Mouse (Mus musculus): ENCODE measurements around the gene Wwox. TPM values are rescaled to one million over a fixed set of nuclear protein-coding genes. Genes with fewer than 3 reads are reported as not detected.

The Wwox gene
- polyA plus RNA-seq, 1 experiment from 2014 or later, result 12.1 TPM

DNA sequence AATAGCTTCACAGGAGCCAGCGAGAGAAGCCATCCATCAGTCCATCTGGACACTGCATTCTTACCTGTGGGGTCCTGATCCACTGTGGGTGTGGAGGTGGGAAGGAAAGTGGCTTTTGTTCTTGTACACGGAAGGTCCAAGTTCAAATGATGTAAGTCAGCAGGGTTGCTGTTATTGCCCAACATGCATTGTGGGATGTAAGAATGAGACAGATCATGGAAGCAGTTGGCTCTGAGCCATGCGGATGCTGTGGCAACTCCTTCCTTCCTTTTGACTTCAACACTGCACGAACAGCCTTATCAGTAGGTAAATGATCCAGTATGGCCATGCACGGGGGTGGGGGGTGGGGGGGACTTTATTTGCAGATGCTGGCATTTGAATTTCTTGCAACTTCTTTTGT is 155.4 kb downstream of the Wwox start:
- DNase-seq (ENCODE audit: extremely low spot score, low spot score), result no peak
- WGBS, result 87% methylated on average over 5 of the region's 5 CpGs
- H3K4me3 ChIP-seq, result no peak overlapping the region
- H3K9me3 ChIP-seq, result peaks cover 9% of the 10 kb centered on the region
- no peaks in the 10 kb centered on the region for H3K27me3 ChIP-seq (ENCODE audit: poor library complexity, severe bottlenecking)
- H3K36me3 ChIP-seq (replicated peaks), result peaks cover 7% of the 10 kb centered on the region
- H3K4me1 ChIP-seq, result peaks cover 54% of the 10 kb centered on the region
- no peak overlapping the region for H3K27ac ChIP-seq

DNA sequence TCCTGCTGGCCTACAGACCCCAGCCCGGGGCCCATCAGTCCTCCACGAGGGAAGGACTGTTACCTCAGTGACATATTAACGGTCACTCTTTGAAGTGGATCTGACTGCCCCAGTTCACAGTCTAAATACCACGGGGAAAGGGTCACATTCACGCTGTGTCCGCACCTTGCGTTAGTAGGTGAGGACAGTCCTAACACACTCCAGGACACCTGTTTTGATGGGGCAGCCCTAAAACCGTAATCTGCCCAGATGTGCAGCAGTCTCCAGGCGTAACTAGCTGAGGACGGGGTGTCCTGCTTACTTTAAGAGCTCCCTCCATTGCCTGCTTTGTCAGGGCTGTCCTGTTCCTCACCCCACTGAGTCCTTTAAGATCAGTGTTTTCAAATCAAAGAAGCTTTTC is 160.1 kb downstream of the Wwox start:
- DNase-seq (ENCODE audit: extremely low spot score, low spot score), result no peak
- Histone ChIP-seq H3K36me3 (replicated peaks) (peaks cover 7% of the 10 kb centered on the region), H3K9me3 (peaks cover 9% of the 10 kb centered on the region), H3K27ac (peak overlapping the region; percentile 27; the same call in 1 of the 2 replicates), H3K4me3 (no peak overlapping the region), H3K27me3 (ENCODE audit: poor library complexity, severe bottlenecking) (peaks cover 8% of the 10 kb centered on the region; the same call in 1 of the 2 replicates), H3K4me1 (peaks cover 55% of the 10 kb centered on the region)
- 47% methylated on average over 10 of the region's 10 CpGs for WGBS

DNA sequence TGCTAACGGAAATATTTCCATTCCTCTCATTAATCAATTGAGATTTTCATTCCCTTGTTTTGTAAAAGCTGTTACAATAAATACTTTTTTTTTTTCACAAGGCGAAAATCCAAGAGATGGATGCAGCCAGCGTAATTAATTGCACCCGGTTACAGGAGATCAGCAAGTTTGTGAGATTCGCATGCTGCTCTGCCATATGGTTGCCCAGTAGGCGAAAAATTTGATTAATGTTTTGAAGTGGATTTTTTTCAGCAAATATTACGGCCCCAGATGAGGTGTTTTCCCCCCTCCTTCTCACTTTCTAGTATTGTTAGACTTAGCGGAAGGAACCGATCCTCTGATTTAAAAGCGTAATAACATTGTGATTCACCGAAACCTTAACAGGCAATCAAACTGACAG is 160.7 kb downstream of the Wwox start:
- Histone ChIP-seq H3K36me3 (replicated peaks) (peaks cover 7% of the 10 kb centered on the region), H3K27ac (no peak overlapping the region), H3K27me3 (ENCODE audit: poor library complexity, severe bottlenecking) (peaks cover 8% of the 10 kb centered on the region), H3K9me3 (peaks cover 9% of the 10 kb centered on the region), H3K4me3 (no peak overlapping the region), H3K4me1 (peaks cover 62% of the 10 kb centered on the region)
- 57% methylated on average over 11 of the region's 11 CpGs for WGBS
- DNase-seq (ENCODE audit: extremely low spot score, low spot score), result no peak

DNA sequence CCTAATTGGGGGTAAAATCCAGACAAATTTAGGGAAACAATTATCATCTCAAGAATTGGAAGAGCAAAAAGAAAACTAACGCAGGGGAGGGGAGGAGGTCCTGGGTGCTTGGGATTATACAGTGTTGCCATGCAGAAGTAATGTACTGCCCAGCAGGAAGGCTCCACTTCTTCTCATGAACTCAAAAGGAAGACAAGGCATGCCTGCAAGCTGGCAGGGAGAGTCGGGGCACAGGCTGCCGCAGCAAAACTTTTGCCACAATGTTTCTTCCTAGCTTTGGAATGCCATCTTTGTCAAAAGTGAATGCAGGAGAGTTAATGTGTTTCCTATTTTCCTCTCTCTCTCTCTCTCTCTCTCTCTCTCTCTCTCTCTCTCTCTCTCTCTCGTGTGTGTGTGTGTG is 163.6 kb downstream of the Wwox start:
- H3K4me1 ChIP-seq, result peaks cover 69% of the 10 kb centered on the region
- DNase-seq (ENCODE audit: extremely low spot score, low spot score), result peak; percentile 20

DNA sequence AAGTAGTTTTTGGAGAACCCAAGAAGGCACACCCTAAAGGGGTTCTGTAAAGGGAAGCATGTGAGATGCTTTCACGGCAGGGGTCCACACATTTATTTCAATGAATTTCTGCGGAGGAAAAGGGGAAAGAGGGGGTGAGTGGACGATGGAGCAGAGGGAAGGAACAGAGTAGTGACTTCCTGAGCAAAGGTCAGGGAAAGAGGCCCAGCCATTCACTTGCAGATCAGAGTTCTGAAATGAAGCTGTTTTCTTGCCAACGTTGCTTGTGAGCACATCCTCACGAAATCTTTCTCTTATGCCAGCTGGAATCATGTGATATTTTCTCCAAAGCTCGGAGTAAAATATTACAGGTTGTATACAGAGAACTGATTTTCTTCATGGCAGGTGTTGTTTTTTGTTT is 164.1 kb downstream of the Wwox start:
- Histone ChIP-seq H3K4me3 (no peak overlapping the region), H3K27me3 (ENCODE audit: poor library complexity, severe bottlenecking) (peaks cover 8% of the 10 kb centered on the region), H3K9me3 (no peaks in the 10 kb centered on the region), H3K4me1 (peaks cover 67% of the 10 kb centered on the region), H3K27ac (peak overlapping the region; percentile 53; the same call in 1 of the 2 replicates), H3K36me3 (replicated peaks) (no peaks in the 10 kb centered on the region)
- 42% methylated on average over 6 of the region's 6 CpGs for WGBS
- no peak for DNase-seq (ENCODE audit: extremely low spot score, low spot score)

More for the DNA sequence above, 163.6 kb downstream of the Wwox start:
- H3K27me3 ChIP-seq (ENCODE audit: poor library complexity, severe bottlenecking), result peaks cover 8% of the 10 kb centered on the region
- no peaks in the 10 kb centered on the region for H3K36me3 ChIP-seq (replicated peaks)
- no peak overlapping the region for H3K4me3 ChIP-seq
- 16% methylated on average over 3 of the region's 4 CpGs for WGBS
- H3K27ac ChIP-seq, result no peak overlapping the region
- H3K9me3 ChIP-seq, result no peaks in the 10 kb centered on the region

DNA sequence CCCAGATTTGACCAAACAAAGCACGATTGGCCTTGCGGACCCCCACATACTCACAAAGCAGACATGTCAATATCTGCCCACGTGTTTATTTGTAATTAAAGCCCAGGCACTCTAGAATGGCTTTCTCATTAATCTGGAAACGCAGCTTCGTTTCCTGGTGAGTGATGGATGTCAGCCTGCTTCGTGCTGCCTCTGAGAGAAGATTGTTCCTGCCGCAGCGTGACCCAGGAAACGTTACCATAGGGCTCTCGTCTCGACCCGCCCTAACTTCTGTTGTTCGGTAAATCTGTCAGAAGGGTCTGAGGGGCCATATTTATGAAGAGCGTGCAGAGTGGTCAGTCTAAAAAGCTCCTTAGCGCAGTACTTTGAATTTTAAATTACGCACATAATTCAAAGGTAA is 164.9 kb downstream of the Wwox start:
- WGBS, result 58% methylated on average over 16 of the region's 16 CpGs
- DNase-seq (ENCODE audit: extremely low spot score, low spot score), result no peak
- peaks cover 8% of the 10 kb centered on the region for H3K27me3 ChIP-seq (ENCODE audit: poor library complexity, severe bottlenecking)
- no peak overlapping the region for H3K4me3 ChIP-seq
- H3K36me3 ChIP-seq (replicated peaks), result no peaks in the 10 kb centered on the region
- H3K27ac ChIP-seq, result peak overlapping the region; percentile 53; the same call in 1 of the 2 replicates
- H3K4me1 ChIP-seq, result peaks cover 61% of the 10 kb centered on the region
- H3K9me3 ChIP-seq, result no peaks in the 10 kb centered on the region

DNA sequence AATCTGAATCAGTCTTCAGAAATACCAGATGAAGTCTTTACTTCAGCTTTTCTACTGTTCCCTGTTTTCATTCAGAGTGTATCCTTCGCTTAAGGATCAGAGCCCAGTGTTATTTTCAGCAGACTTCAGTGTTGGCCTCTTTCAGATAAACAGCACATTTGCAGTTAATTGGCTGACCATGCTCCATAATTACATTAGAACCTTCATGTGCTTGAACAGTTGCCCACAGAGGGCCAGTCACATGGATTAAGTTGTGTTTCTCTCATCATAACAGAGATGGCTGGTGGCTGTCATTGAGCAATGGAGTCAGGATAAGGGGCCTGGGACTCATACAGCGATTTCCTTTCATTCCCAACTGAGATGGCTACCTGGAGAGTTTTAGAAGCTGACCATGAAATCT is 166.2 kb downstream of the Wwox start:
- no peak for DNase-seq (ENCODE audit: extremely low spot score, low spot score)
- Histone ChIP-seq H3K36me3 (replicated peaks) (no peaks in the 10 kb centered on the region), H3K9me3 (no peaks in the 10 kb centered on the region), H3K27ac (no peak overlapping the region), H3K4me1 (peaks cover 48% of the 10 kb centered on the region), H3K27me3 (ENCODE audit: poor library complexity, severe bottlenecking) (peaks cover 8% of the 10 kb centered on the region), H3K4me3 (no peak overlapping the region)
- 86% methylated on average over 2 of the region's 2 CpGs for WGBS

DNA sequence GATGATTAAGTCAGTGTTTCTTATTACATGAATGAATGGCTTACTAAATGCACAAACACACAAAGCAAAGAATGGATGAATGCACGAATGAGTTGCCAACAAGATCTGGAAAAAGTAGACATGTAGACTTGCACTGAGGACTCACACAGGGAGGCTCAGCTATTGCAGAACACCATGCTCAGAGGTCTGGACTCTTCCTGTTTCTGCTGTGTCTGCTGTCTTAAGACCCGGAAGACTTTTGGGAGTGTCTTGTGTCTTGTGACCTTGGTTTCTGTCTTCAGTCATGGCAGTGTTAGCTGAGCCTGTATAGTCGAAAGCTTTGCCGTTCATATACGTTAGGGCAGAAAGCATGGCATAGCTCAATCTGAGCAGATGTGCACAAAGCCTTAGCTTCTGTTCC is 169.9 kb downstream of the Wwox start:
- no peak for DNase-seq (ENCODE audit: extremely low spot score, low spot score)
- 94% methylated on average over 5 of the region's 5 CpGs for WGBS

DNA sequence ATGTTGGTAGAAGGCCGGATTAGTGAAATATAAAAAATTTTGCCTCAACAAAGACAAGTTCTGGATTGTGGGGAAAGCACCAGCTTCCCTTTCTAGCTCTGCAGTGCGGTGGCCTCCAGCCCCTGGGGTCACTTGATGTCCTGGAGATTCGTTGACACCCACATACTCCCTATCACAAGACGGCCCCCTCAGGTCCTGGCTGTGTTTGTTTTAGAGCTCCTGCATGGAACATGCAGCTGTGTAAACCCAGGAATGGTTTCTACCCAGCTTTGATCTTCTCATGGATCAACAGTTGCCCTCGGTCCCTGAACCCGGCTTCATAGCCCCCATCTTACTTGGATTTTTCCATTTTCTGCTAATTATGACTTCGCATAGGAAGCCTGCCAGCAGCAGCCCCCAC is 171.6 kb downstream of the Wwox start:
- no peak overlapping the region for H3K27ac ChIP-seq
- H3K27me3 ChIP-seq (ENCODE audit: poor library complexity, severe bottlenecking), result no peaks in the 10 kb centered on the region
- DNase-seq (ENCODE audit: extremely low spot score, low spot score), result no peak
- no peak overlapping the region for H3K4me3 ChIP-seq
- no peaks in the 10 kb centered on the region for H3K9me3 ChIP-seq
- WGBS, result 76% methylated on average over 7 of the region's 7 CpGs
- H3K36me3 ChIP-seq (replicated peaks), result no peaks in the 10 kb centered on the region
- H3K4me1 ChIP-seq, result peaks cover 7% of the 10 kb centered on the region

More for the DNA sequence above, 169.9 kb downstream of the Wwox start:
- no peak overlapping the region for H3K27ac ChIP-seq
- H3K27me3 ChIP-seq (ENCODE audit: poor library complexity, severe bottlenecking), result no peaks in the 10 kb centered on the region; the same call in 1 of the 2 replicates
- H3K36me3 ChIP-seq (replicated peaks), result no peaks in the 10 kb centered on the region
- H3K9me3 ChIP-seq, result no peaks in the 10 kb centered on the region
- no peak overlapping the region for H3K4me3 ChIP-seq
- H3K4me1 ChIP-seq, result peaks cover 21% of the 10 kb centered on the region

DNA sequence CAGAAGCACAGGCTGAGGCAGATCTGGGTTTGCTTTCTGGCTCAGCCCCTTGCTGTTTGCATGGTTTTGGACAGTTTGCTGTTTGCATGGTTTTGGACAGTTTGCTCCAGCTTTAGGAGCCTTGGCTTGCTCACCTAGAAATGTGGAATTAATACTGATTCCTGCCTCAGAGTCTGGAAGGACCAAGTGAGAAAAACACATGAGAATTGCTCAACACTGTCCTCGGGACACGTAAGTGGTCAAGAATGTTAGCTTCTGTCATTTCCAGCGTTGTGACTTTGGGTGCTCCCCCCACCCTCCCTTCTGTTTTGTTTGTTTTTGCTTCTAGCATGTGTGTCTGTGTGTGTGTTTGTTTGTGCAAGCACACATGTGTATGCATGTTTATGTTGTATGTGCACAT is 172.6 kb downstream of the Wwox start:
- DNase-seq (ENCODE audit: extremely low spot score, low spot score), result no peak
- Histone ChIP-seq H3K4me1 (peaks cover 7% of the 10 kb centered on the region), H3K4me3 (no peak overlapping the region), H3K9me3 (no peaks in the 10 kb centered on the region), H3K36me3 (replicated peaks) (no peaks in the 10 kb centered on the region), H3K27ac (0 out of 2 replicates have a peak overlapping the region, but pooled peaks have one; percentile 16), H3K27me3 (ENCODE audit: poor library complexity, severe bottlenecking) (no peaks in the 10 kb centered on the region)
- 96% methylated on average over 3 of the region's 3 CpGs for WGBS

DNA sequence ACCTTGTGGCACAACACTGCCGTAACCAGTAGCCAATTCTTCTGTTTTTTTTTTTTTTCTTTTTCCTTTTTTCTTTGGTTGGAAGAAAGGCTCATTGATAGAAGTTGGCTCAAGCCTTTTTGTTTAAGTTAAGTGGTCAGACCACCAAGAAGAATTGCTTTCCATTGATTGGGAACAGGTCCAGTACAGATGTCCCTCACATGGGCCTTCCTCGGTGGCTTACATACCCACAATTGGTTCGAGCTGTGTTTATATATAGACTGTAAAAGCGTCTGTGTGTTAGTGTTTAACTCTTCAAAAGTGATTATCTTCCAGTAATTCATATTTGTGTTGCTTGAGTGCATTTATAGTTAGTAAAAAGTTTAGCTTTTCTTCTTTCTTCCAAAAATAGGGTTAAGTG is 176.0 kb downstream of the Wwox start:
- Histone ChIP-seq H3K36me3 (replicated peaks) (no peaks in the 10 kb centered on the region), H3K27ac (no peak overlapping the region), H3K9me3 (no peaks in the 10 kb centered on the region), H3K4me3 (no peak overlapping the region), H3K27me3 (ENCODE audit: poor library complexity, severe bottlenecking) (no peaks in the 10 kb centered on the region), H3K4me1 (peaks cover 13% of the 10 kb centered on the region)
- 70% methylated on average over 4 of the region's 4 CpGs for WGBS
- no peak for DNase-seq (ENCODE audit: extremely low spot score, low spot score)

DNA sequence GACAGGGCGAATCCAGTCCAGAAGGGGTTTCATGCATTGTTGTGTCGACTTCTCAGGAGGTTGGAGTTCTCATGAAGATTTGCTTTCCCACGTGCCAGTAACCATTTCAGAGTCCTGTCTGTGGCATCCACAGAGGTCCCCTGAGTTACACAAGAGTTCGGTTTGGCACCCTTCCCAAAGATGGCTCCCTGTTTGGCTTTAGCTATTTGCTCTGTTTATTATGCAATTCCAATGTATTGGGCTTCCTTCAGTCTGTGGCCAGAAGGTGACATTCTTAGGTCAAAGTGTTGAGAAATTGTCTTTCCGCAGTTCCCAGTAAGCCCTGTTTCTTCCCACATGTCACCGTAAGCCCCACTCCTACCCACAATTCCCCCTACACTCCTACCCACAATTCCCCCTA is 176.5 kb downstream of the Wwox start:
- Histone ChIP-seq H3K4me1 (peaks cover 13% of the 10 kb centered on the region), H3K36me3 (replicated peaks) (no peaks in the 10 kb centered on the region), H3K27ac (no peak overlapping the region), H3K4me3 (no peak overlapping the region), H3K9me3 (no peaks in the 10 kb centered on the region), H3K27me3 (ENCODE audit: poor library complexity, severe bottlenecking) (no peaks in the 10 kb centered on the region)
- DNase-seq (ENCODE audit: extremely low spot score, low spot score), result no peak
- WGBS, result 92% methylated on average over 6 of the region's 6 CpGs

DNA sequence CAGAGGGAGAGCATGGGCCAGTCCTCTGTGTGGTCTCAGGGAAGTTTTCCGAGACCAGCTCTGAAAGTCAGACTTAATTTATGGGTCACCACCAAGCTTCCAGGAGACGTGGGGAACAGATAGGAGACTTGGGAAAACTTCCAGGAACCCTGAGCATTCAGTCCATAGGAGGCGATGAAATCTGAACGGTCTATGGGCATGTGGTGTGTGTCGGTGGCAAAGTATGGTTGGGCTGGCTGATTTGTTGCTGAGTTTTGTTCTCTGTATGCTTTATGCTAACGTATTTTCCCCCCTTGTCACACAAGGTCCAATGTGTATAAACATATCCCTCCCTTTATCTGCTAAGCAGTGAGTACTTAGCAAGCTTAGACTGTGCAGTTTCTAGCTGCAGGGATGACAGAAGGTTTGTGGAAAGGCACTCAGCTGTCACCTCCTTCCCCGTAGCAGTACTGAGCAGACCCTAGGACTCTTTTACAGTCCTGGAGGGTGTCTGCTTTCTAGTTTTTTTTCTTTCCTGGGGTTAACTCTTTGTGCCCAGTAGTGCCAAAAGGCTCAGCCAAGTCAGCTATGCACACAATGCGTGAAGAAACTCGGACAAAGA is 179.6 kb downstream of the Wwox start:
- Histone ChIP-seq H3K4me3 (no peak overlapping the region), H3K36me3 (replicated peaks) (no peaks in the 10 kb centered on the region), H3K9me3 (no peaks in the 10 kb centered on the region), H3K4me1 (peaks cover 18% of the 10 kb centered on the region), H3K27ac (peak overlapping the region; percentile 9; the same call in 1 of the 2 replicates), H3K27me3 (ENCODE audit: poor library complexity, severe bottlenecking) (no peaks in the 10 kb centered on the region)
- DNase-seq (ENCODE audit: extremely low spot score, low spot score), result no peak
- 74% methylated on average over 9 of the region's 9 CpGs for WGBS

DNA sequence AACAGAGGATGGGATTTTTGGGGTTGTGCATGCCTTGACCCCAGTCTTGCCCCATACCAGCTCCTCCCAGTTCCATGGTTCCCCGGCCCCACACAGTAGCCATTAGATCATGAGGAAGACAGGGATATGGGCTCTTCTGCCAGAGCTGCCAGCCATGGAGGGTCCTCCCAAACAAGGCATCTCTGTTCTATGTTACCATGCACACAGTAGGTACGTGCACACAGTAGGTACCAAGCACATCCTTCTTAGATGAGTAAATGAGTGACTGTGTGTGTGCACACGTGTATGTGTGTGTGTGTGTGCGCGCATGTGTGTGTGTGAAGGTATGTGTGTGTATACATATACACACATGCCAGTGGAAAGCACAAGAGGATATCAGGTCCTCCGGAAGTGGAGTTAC is 185.9 kb downstream of the Wwox start:
- Histone ChIP-seq H3K27ac (no peak overlapping the region), H3K36me3 (replicated peaks) (no peaks in the 10 kb centered on the region), H3K9me3 (no peaks in the 10 kb centered on the region), H3K4me3 (no peak overlapping the region), H3K4me1 (peaks cover 25% of the 10 kb centered on the region), H3K27me3 (ENCODE audit: poor library complexity, severe bottlenecking) (peaks cover 32% of the 10 kb centered on the region)
- WGBS, result 91% methylated on average over 6 of the region's 6 CpGs
- no peak for DNase-seq (ENCODE audit: extremely low spot score, low spot score)
